Mouse (Mus musculus) adrenal gland, postnatal 25 days (tissue): ENCODE measurements around the gene Hoga1. TPM values are rescaled to one million over a fixed set of nuclear protein-coding genes. Genes with fewer than 3 reads are reported as not detected.

Source experiments
- total RNA-seq: library from RNA; stranded (reverse); gene quantifications from 2 replicates; pipeline ENCODE4 v1.2.3, GENCODE M21; 2021

Gene Hoga1
- total RNA-seq, 1 experiment from 2014 or later = 4.5 TPM

Other genes with a start within 250 kb of the Hoga1 start
- gene Arhgap19, start 243.6 kb upstream of the Hoga1 start, total RNA-seq = 5.6 and 6.1 TPM in 2 replicates
- 7.7 and 11.1 TPM in 2 replicates for gene Frat1, start 215.6 kb upstream of the Hoga1 start, total RNA-seq
- gene Frat2, start 197.5 kb upstream of the Hoga1 start, total RNA-seq = 4.0 and 6.6 TPM in 2 replicates
- 12.3 and 16.9 TPM in 2 replicates for gene Rrp12, start 149.4 kb upstream of the Hoga1 start, total RNA-seq
- 708 and 730 TPM in 2 replicates for gene Pgam1, start 133.7 kb upstream of the Hoga1 start, total RNA-seq
- gene Exosc1, start 112.2 kb upstream of the Hoga1 start, total RNA-seq = 24.0 and 30.3 TPM in 2 replicates
- 36.0 and 39.8 TPM in 2 replicates for gene Zdhhc16, start 112.1 kb upstream of the Hoga1 start, total RNA-seq
- gene Mms19, start 64.5 kb upstream of the Hoga1 start, total RNA-seq = 19.0 and 31.0 TPM in 2 replicates
- gene Ubtd1, start 63.8 kb upstream of the Hoga1 start, total RNA-seq = 15.2 and 18.2 TPM in 2 replicates
- 0.46 TPM in 1 of 2 replicates, not detected in the other for gene Ankrd2, start 9.6 kb upstream of the Hoga1 start, total RNA-seq
- gene 4933411K16Rik, start 6.6 kb downstream of the Hoga1 start, total RNA-seq = 0.67 and 1.1 TPM in 2 replicates
- 6.6 and 10.1 TPM in 2 replicates for gene Morn4, start 40.7 kb downstream of the Hoga1 start, total RNA-seq
- 58.2 and 62.4 TPM in 2 replicates for gene Pi4k2a, start 44.9 kb downstream of the Hoga1 start, total RNA-seq
- gene Avpi1, start 83.4 kb downstream of the Hoga1 start, total RNA-seq = 74.4 and 98.1 TPM in 2 replicates
- gene Marveld1, start 101.8 kb downstream of the Hoga1 start, total RNA-seq = 40.4 and 45.0 TPM in 2 replicates
- 51.8 and 73.5 TPM in 2 replicates for gene Zfyve27, start 118.3 kb downstream of the Hoga1 start, total RNA-seq
- gene Sfrp5, start 156.6 kb downstream of the Hoga1 start, total RNA-seq = 1.1 and 1.8 TPM in 2 replicates
- gene Golga7b, start 202.0 kb downstream of the Hoga1 start, total RNA-seq = 0.86 and 1.2 TPM in 2 replicates